Mouse (Mus musculus): ENCODE data around the gene Dab1. TPM values are rescaled to one million over a fixed set of nuclear protein-coding genes. Genes with fewer than 3 reads are reported as not detected.

The Dab1 gene
- polyA plus RNA-seq, 1 experiment from 2014 or later, result 77.8 TPM

- no peak overlapping the region for H3K4me3 ChIP-seq (replicated peaks)
- no peak overlapping the region for H3K9ac ChIP-seq
- no peaks in the 10 kb centered on the region for H3K4me1 ChIP-seq
- 85% methylated on average over 4 of the region's 4 CpGs for WGBS
- H3K9me3 ChIP-seq, result no peaks in the 10 kb centered on the region
- no peak for ATAC-seq (ENCODE audit: low FRiP score)
- H3K4me2 ChIP-seq, result no peak overlapping the region
- no peak overlapping the region for H3K27ac ChIP-seq
- H3K36me3 ChIP-seq (replicated peaks), result no peaks in the 10 kb centered on the region
- H3K27me3 ChIP-seq, result no peaks in the 10 kb centered on the region
Measured at GRCm38 (mm10) chr4:104532846-104533245, 913.7 kb downstream of the Dab1 start.

- H3K27ac ChIP-seq, result no peak overlapping the region
- 93% methylated on average over 3 of the region's 3 CpGs for WGBS
- H3K9ac ChIP-seq, result no peak overlapping the region
- H3K9me3 ChIP-seq, result no peaks in the 10 kb centered on the region
- H3K4me1 ChIP-seq, result no peaks in the 10 kb centered on the region
- no peak for ATAC-seq (ENCODE audit: low FRiP score)
- H3K36me3 ChIP-seq (replicated peaks), result no peaks in the 10 kb centered on the region
- H3K27me3 ChIP-seq, result no peaks in the 10 kb centered on the region
- H3K4me2 ChIP-seq, result no peak overlapping the region
- H3K4me3 ChIP-seq (replicated peaks), result no peak overlapping the region
Measured at GRCm38 (mm10) chr4:104538420-104538819, 919.3 kb downstream of the Dab1 start.

GRCm38 (mm10) chr4:104539047-104539446 lies 919.9 kb downstream of the Dab1 start:
- WGBS, result 84% methylated on average over 2 of the region's 2 CpGs
- Histone ChIP-seq H3K9me3 (no peaks in the 10 kb centered on the region), H3K4me3 (replicated peaks) (no peak overlapping the region)

GRCm38 (mm10) chr4:104547091-104547490 lies 927.9 kb downstream of the Dab1 start:
- 45% methylated on average over 5 of the region's 5 CpGs for WGBS
- no peak overlapping the region for H3K27ac ChIP-seq
- peaks cover 18% of the 10 kb centered on the region; the same call in 1 of the 2 replicates for H3K4me1 ChIP-seq
- H3K4me2 ChIP-seq, result no peak overlapping the region
- no peaks in the 10 kb centered on the region for H3K9me3 ChIP-seq
- H3K36me3 ChIP-seq (replicated peaks), result no peaks in the 10 kb centered on the region
- no peaks in the 10 kb centered on the region; the same call in 1 of the 2 replicates for H3K27me3 ChIP-seq
- H3K9ac ChIP-seq, result no peak overlapping the region
- no peak overlapping the region for H3K4me3 ChIP-seq (replicated peaks)
- no peak for ATAC-seq (ENCODE audit: low FRiP score)

More at GRCm38 (mm10) chr4:104539047-104539446, 919.9 kb downstream of the Dab1 start:
- no peak overlapping the region for H3K4me2 ChIP-seq
- no peak overlapping the region for H3K27ac ChIP-seq
- H3K27me3 ChIP-seq, result no peaks in the 10 kb centered on the region
- H3K36me3 ChIP-seq (replicated peaks), result no peaks in the 10 kb centered on the region
- no peak overlapping the region for H3K9ac ChIP-seq
- ATAC-seq (ENCODE audit: low FRiP score), result no peak
- no peaks in the 10 kb centered on the region for H3K4me1 ChIP-seq

GRCm38 (mm10) chr4:104548287-104548686 lies 929.1 kb downstream of the Dab1 start:
- H3K27me3 ChIP-seq, result no peaks in the 10 kb centered on the region; the same call in 1 of the 2 replicates

GRCm38 (mm10) chr4:104550581-104551205 lies 931.5 kb downstream of the Dab1 start:
- H3K27ac ChIP-seq, result no peak overlapping the region
- no peak for ATAC-seq (ENCODE audit: low FRiP score)
- WGBS, result 63% methylated on average over 4 of the region's 4 CpGs

More at GRCm38 (mm10) chr4:104548287-104548686, 929.1 kb downstream of the Dab1 start:
- no peaks in the 10 kb centered on the region for H3K9me3 ChIP-seq
- no peak overlapping the region for H3K27ac ChIP-seq
- no peak overlapping the region for H3K4me2 ChIP-seq
- no peaks in the 10 kb centered on the region for H3K36me3 ChIP-seq (replicated peaks)
- peaks cover 20% of the 10 kb centered on the region; the same call in 1 of the 2 replicates for H3K4me1 ChIP-seq
- ATAC-seq (ENCODE audit: low FRiP score), result no peak
- no peak overlapping the region for H3K9ac ChIP-seq
- H3K4me3 ChIP-seq (replicated peaks), result no peak overlapping the region
- 93% methylated on average over 1 of the region's 1 CpGs for WGBS

GRCm38 (mm10) chr4:104551390-104552070 lies 932.4 kb downstream of the Dab1 start:
- Histone ChIP-seq H3K27ac (no peak overlapping the region), H3K4me3 (replicated peaks) (no peak overlapping the region), H3K9me3 (no peaks in the 10 kb centered on the region), H3K36me3 (replicated peaks) (no peaks in the 10 kb centered on the region), H3K9ac (no peak overlapping the region), H3K27me3 (no peaks in the 10 kb centered on the region; the same call in 1 of the 2 replicates), H3K4me2 (no peak overlapping the region), H3K4me1 (peaks cover 43% of the 10 kb centered on the region)
- 91% methylated on average over 17 of the region's 17 CpGs for WGBS
- ATAC-seq (ENCODE audit: low FRiP score), result no peak

More at GRCm38 (mm10) chr4:104550581-104551205, 931.5 kb downstream of the Dab1 start:
- Histone ChIP-seq H3K36me3 (replicated peaks) (no peaks in the 10 kb centered on the region), H3K27me3 (no peaks in the 10 kb centered on the region; the same call in 1 of the 2 replicates), H3K4me1 (peaks cover 34% of the 10 kb centered on the region), H3K4me2 (no peak overlapping the region), H3K4me3 (replicated peaks) (no peak overlapping the region), H3K9me3 (no peaks in the 10 kb centered on the region), H3K9ac (no peak overlapping the region)

- ATAC-seq (ENCODE audit: low FRiP score), result no peak
- Histone ChIP-seq H3K9me3 (no peaks in the 10 kb centered on the region), H3K36me3 (replicated peaks) (no peaks in the 10 kb centered on the region), H3K4me1 (peaks cover 29% of the 10 kb centered on the region), H3K9ac (no peak overlapping the region), H3K27me3 (no peaks in the 10 kb centered on the region), H3K27ac (no peak overlapping the region), H3K4me2 (no peak overlapping the region), H3K4me3 (replicated peaks) (no peak overlapping the region)
- 71% methylated on average over 2 of the region's 2 CpGs for WGBS
Measured at GRCm38 (mm10) chr4:104555408-104555807, 936.2 kb downstream of the Dab1 start.

- no peak for ATAC-seq (ENCODE audit: low FRiP score)
- Histone ChIP-seq H3K27me3 (no peaks in the 10 kb centered on the region), H3K36me3 (replicated peaks) (no peaks in the 10 kb centered on the region), H3K4me1 (peaks cover 10% of the 10 kb centered on the region), H3K4me3 (replicated peaks) (no peak overlapping the region), H3K9me3 (no peaks in the 10 kb centered on the region), H3K27ac (no peak overlapping the region), H3K4me2 (no peak overlapping the region), H3K9ac (no peak overlapping the region)
- 69% methylated on average over 5 of the region's 5 CpGs for WGBS
Measured at GRCm38 (mm10) chr4:104563512-104563911, 944.4 kb downstream of the Dab1 start.

- H3K9me3 ChIP-seq, result no peaks in the 10 kb centered on the region
- no peak overlapping the region for H3K4me3 ChIP-seq (replicated peaks)
- WGBS, result 78% methylated on average over 4 of the region's 4 CpGs
- peaks cover 8% of the 10 kb centered on the region; the same call in 1 of the 2 replicates for H3K4me1 ChIP-seq
- no peak overlapping the region for H3K4me2 ChIP-seq
- no peak for ATAC-seq (ENCODE audit: low FRiP score)
- no peaks in the 10 kb centered on the region for H3K36me3 ChIP-seq (replicated peaks)
- H3K9ac ChIP-seq, result no peak overlapping the region
- no peaks in the 10 kb centered on the region for H3K27me3 ChIP-seq
- H3K27ac ChIP-seq, result no peak overlapping the region
Measured at GRCm38 (mm10) chr4:104570523-104570922, 951.4 kb downstream of the Dab1 start.

GRCm38 (mm10) chr4:104572440-104572839 lies 953.3 kb downstream of the Dab1 start:
- Histone ChIP-seq H3K9ac (no peak overlapping the region), H3K4me1 (peaks cover 8% of the 10 kb centered on the region; the same call in 1 of the 2 replicates), H3K4me3 (replicated peaks) (no peak overlapping the region), H3K36me3 (replicated peaks) (no peaks in the 10 kb centered on the region), H3K27me3 (no peaks in the 10 kb centered on the region), H3K4me2 (no peak overlapping the region), H3K9me3 (no peaks in the 10 kb centered on the region), H3K27ac (no peak overlapping the region)
- WGBS, result 73% methylated on average over 8 of the region's 8 CpGs
- ATAC-seq (ENCODE audit: low FRiP score), result no peak

GRCm38 (mm10) chr4:104573419-104573818 lies 954.3 kb downstream of the Dab1 start:
- H3K4me1 ChIP-seq, result peaks cover 9% of the 10 kb centered on the region
- H3K4me2 ChIP-seq, result no peak overlapping the region
- H3K4me3 ChIP-seq (replicated peaks), result no peak overlapping the region
- 74% methylated on average over 7 of the region's 7 CpGs for WGBS
- no peaks in the 10 kb centered on the region for H3K27me3 ChIP-seq
- no peak overlapping the region for H3K27ac ChIP-seq
- no peak for ATAC-seq (ENCODE audit: low FRiP score)
- H3K9me3 ChIP-seq, result no peaks in the 10 kb centered on the region
- no peaks in the 10 kb centered on the region for H3K36me3 ChIP-seq (replicated peaks)
- no peak overlapping the region for H3K9ac ChIP-seq
